Mouse (Mus musculus): Measurements from ENCODE around the gene Rfx4. TPM values are rescaled to one million over a fixed set of nuclear protein-coding genes. Genes with fewer than 3 reads are reported as not detected.

The Rfx4 gene
- total and polyA plus RNA-seq, 2 experiments, result 1.8 to 5.1 TPM

- Histone ChIP-seq H3K27me3 (ENCODE audit: control insufficient read depth, insufficient read depth, low read length) (no peaks in the 10 kb centered on the region), H3K4me3 (ENCODE audit: insufficient read depth, low read depth, low read length) (no peak overlapping the region), H3K9ac (ENCODE audit: low read depth, low read length) (no peak overlapping the region), H3K36me3 (ENCODE audit: control insufficient read depth, insufficient read depth, low read length) (no peaks in the 10 kb centered on the region), H3K27ac (replicated peaks; ENCODE audit: insufficient read depth, low read depth, low read length) (no peak overlapping the region), H3K4me1 (ENCODE audit: control insufficient read depth, insufficient read depth, low read length) (peaks cover 10% of the 10 kb centered on the region), H3K79me2 (ENCODE audit: control insufficient read depth, insufficient read depth, low read length) (no peaks in the 10 kb centered on the region)
- WGBS, result 86% methylated on average over 8 of the region's 8 CpGs
- peak; percentile 19 for DNase-seq (ENCODE audit: extremely low read depth, low read depth, low spot score)
- TF ChIP-seq CTCF (IDR thresholded peaks at IDR 0.05; ENCODE audit: low read depth, low read length) (no peak), POLR2A (IDR thresholded peaks at IDR 0.05; ENCODE audit: extremely low read depth, insufficient read depth, low read length) (no peak)
These were observed 98.2 kb downstream of the Rfx4 start for GRCm38 (mm10) chr10:84854059-84854458.

GRCm38 (mm10) chr10:84855466-84855865 is 99.6 kb downstream of the Rfx4 start:
- H3K79me2 ChIP-seq (ENCODE audit: control insufficient read depth, insufficient read depth, low read length), result no peaks in the 10 kb centered on the region
- peaks cover 11% of the 10 kb centered on the region for H3K4me1 ChIP-seq (ENCODE audit: control insufficient read depth, insufficient read depth, low read length)
- no peaks in the 10 kb centered on the region for H3K27me3 ChIP-seq (ENCODE audit: control insufficient read depth, insufficient read depth, low read length)
- TF ChIP-seq POLR2A (IDR thresholded peaks at IDR 0.05; ENCODE audit: extremely low read depth, insufficient read depth, low read length) (no peak), CTCF (IDR thresholded peaks at IDR 0.05; ENCODE audit: low read depth, low read length) (no peak)
- 76% methylated on average over 11 of the region's 11 CpGs for WGBS
- H3K36me3 ChIP-seq (ENCODE audit: control insufficient read depth, insufficient read depth, low read length), result no peaks in the 10 kb centered on the region
- H3K9ac ChIP-seq (ENCODE audit: low read depth, low read length), result no peak overlapping the region
- no peak overlapping the region for H3K4me3 ChIP-seq (ENCODE audit: insufficient read depth, low read depth, low read length)
- DNase-seq (ENCODE audit: extremely low read depth, low read depth, low spot score), result peak; percentile 43
- no peak overlapping the region for H3K27ac ChIP-seq (replicated peaks; ENCODE audit: insufficient read depth, low read depth, low read length)

GRCm38 (mm10) chr10:84858371-84858770 is 102.5 kb downstream of the Rfx4 start:
- TF ChIP-seq POLR2A (IDR thresholded peaks at IDR 0.05; ENCODE audit: extremely low read depth, insufficient read depth, low read length), result no peak
- no peak for TF ChIP-seq CTCF (IDR thresholded peaks at IDR 0.05; ENCODE audit: low read depth, low read length)
- no peak overlapping the region for H3K4me3 ChIP-seq (ENCODE audit: insufficient read depth, low read depth, low read length)
- H3K36me3 ChIP-seq (ENCODE audit: control insufficient read depth, insufficient read depth, low read length), result no peaks in the 10 kb centered on the region
- WGBS, result 75% methylated on average over 8 of the region's 8 CpGs
- no peak overlapping the region for H3K9ac ChIP-seq (ENCODE audit: low read depth, low read length)
- H3K27ac ChIP-seq (replicated peaks; ENCODE audit: insufficient read depth, low read depth, low read length), result no peak overlapping the region
- H3K27me3 ChIP-seq (ENCODE audit: control insufficient read depth, insufficient read depth, low read length), result no peaks in the 10 kb centered on the region
- no peak for DNase-seq (ENCODE audit: extremely low read depth, low read depth, low spot score)
- H3K79me2 ChIP-seq (ENCODE audit: control insufficient read depth, insufficient read depth, low read length), result no peaks in the 10 kb centered on the region
- peaks cover 6% of the 10 kb centered on the region for H3K4me1 ChIP-seq (ENCODE audit: control insufficient read depth, insufficient read depth, low read length)

DNA sequence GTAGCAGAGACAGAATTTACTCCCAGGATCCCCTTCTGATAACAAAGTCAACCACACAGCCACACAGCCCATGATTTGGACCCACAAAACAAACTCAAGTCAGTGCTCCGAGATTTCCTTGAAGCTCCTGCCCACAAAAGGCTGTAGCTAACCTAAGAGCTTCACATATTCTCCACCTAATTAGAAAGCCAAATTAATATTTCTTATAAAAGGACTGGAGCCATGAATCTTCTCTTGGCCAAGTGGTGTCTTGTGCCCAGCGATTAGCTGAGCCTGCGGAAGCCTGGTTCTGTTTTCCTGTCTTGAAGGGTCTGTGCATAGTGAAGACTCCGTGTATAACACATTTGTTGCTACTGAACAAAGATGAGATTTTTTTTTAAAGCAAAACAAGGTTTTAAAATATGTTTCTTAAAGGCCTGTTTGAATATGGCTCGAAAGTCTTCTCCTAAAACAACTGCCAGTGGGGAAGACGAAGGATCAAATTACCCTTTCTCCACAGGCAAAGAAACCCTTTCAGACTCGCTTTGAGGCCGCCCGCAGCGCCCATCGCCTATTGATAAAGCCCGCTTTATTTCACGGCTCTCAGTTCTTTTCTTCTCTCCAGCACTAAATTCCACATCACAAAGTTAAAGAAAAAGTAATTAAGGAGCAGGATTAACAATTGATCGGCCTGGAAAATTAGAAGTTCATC is 103.1 kb downstream of the Rfx4 start:
- Histone ChIP-seq H3K36me3 (ENCODE audit: control insufficient read depth, insufficient read depth, low read length) (no peaks in the 10 kb centered on the region), H3K4me1 (ENCODE audit: control insufficient read depth, insufficient read depth, low read length) (peaks cover 6% of the 10 kb centered on the region), H3K27me3 (ENCODE audit: control insufficient read depth, insufficient read depth, low read length) (no peaks in the 10 kb centered on the region), H3K79me2 (ENCODE audit: control insufficient read depth, insufficient read depth, low read length) (no peaks in the 10 kb centered on the region), H3K27ac (replicated peaks; ENCODE audit: insufficient read depth, low read depth, low read length) (no peak overlapping the region), H3K4me3 (ENCODE audit: insufficient read depth, low read depth, low read length) (no peak overlapping the region), H3K9ac (ENCODE audit: low read depth, low read length) (no peak overlapping the region)
- WGBS, result 77% methylated on average over 14 of the region's 14 CpGs
- DNase-seq (ENCODE audit: extremely low read depth, low read depth, low spot score), result no peak
- TF ChIP-seq POLR2A (IDR thresholded peaks at IDR 0.05; ENCODE audit: extremely low read depth, insufficient read depth, low read length), result no peak
- no peak for TF ChIP-seq CTCF (IDR thresholded peaks at IDR 0.05; ENCODE audit: low read depth, low read length)

GRCm38 (mm10) chr10:84859556-84860380 is 103.9 kb downstream of the Rfx4 start:
- no peaks in the 10 kb centered on the region for H3K79me2 ChIP-seq (ENCODE audit: control insufficient read depth, insufficient read depth, low read length)
- TF ChIP-seq CTCF (IDR thresholded peaks at IDR 0.05; ENCODE audit: low read depth, low read length), result peak; percentile 31; the same call in 1 of the 2 replicates
- no peak for TF ChIP-seq POLR2A (IDR thresholded peaks at IDR 0.05; ENCODE audit: extremely low read depth, insufficient read depth, low read length)
- peaks cover 6% of the 10 kb centered on the region for H3K4me1 ChIP-seq (ENCODE audit: control insufficient read depth, insufficient read depth, low read length)
- H3K9ac ChIP-seq (ENCODE audit: low read depth, low read length), result peak overlapping the region; percentile 46; the same call in 1 of the 2 replicates
- DNase-seq (ENCODE audit: extremely low read depth, low read depth, low spot score), result peak; percentile 90
- H3K27me3 ChIP-seq (ENCODE audit: control insufficient read depth, insufficient read depth, low read length), result no peaks in the 10 kb centered on the region
- no peaks in the 10 kb centered on the region for H3K36me3 ChIP-seq (ENCODE audit: control insufficient read depth, insufficient read depth, low read length)
- peak overlapping the region; percentile 87 for H3K27ac ChIP-seq (replicated peaks; ENCODE audit: insufficient read depth, low read depth, low read length)
- WGBS, result 28% methylated on average over 13 of the region's 13 CpGs
- peak overlapping the region; percentile 35; the same call in 1 of the 2 replicates for H3K4me3 ChIP-seq (ENCODE audit: insufficient read depth, low read depth, low read length)

Measured in liver, adult 2 months (tissue).